ENCODE assay signal across 19 mouse cellular contexts in genomic region chr13:58633887-58634286, GRCm38 (mm10). TPM values are rescaled to one million over a fixed set of nuclear protein-coding genes. Genes with fewer than 3 reads are reported as not detected.
DNase-seq lines count a peak whose midpoint lies in the region; ATAC-seq lines count a peak whose summit lies in the region.
"Had no signal": no experiment of that assay in that cellular context is flagged by ENCODE, and none has a peak within 500 bp of the region (broad histone marks: within the 10 kb centered on the region; RNA-seq: fewer than 3 reads in every experiment).

No protein-coding gene starts in this region.

- no peak overlapping the region for H3K4me3 ChIP-seq in heart, embryonic 11.5 days (ENCODE audit: low read depth, low read length)
- H3K4me3 ChIP-seq in limb, embryonic 12.5 days (replicated peaks): no peak overlapping the region
- H3K4me3 ChIP-seq in limb, embryonic 10.5 days: no peak overlapping the region
- H3K4me3 ChIP-seq in forebrain, embryonic 13.5 days: no peak overlapping the region
- H3K4me3 ChIP-seq: hindbrain, embryonic 13.5 days; limb, embryonic 15.5 days had no signal

- 21% methylated on average over 4 of the region's 4 CpGs for WGBS in heart, embryonic 11.5 days (ENCODE audit: insufficient replicate concordance)
- WGBS in limb, embryonic 12.5 days: 36% methylated on average over 4 of the region's 4 CpGs
- WGBS in limb, embryonic 10.5 days: 22% methylated on average over 4 of the region's 4 CpGs
- 19% methylated on average over 4 of the region's 4 CpGs for WGBS in forebrain, embryonic 13.5 days

- H3K9me3 ChIP-seq in heart, embryonic 11.5 days (replicated peaks; ENCODE audit: control insufficient read depth, low read length): no peaks in the 10 kb centered on the region
- H3K9me3 ChIP-seq in limb, embryonic 12.5 days: no peaks in the 10 kb centered on the region
- H3K9me3 ChIP-seq in limb, embryonic 10.5 days (replicated peaks): no peaks in the 10 kb centered on the region
- H3K9me3 ChIP-seq in forebrain, embryonic 13.5 days (replicated peaks): no peaks in the 10 kb centered on the region
- H3K9me3 ChIP-seq: hindbrain, embryonic 13.5 days; limb, embryonic 15.5 days had no signal

- H3K36me3 ChIP-seq in heart, embryonic 11.5 days (ENCODE audit: control insufficient read depth, insufficient read depth, low read length): no peaks in the 10 kb centered on the region
- H3K36me3 ChIP-seq in limb, embryonic 12.5 days: no peaks in the 10 kb centered on the region
- H3K36me3 ChIP-seq in limb, embryonic 10.5 days: no peaks in the 10 kb centered on the region
- no peaks in the 10 kb centered on the region for H3K36me3 ChIP-seq in forebrain, embryonic 13.5 days (ENCODE audit: poor library complexity, severe bottlenecking)
- H3K36me3 ChIP-seq: hindbrain, embryonic 13.5 days; limb, embryonic 15.5 days had no signal

- peaks cover 6% of the 10 kb centered on the region; the same call in 1 of the 2 replicates for H3K4me1 ChIP-seq in heart, embryonic 11.5 days (ENCODE audit: control insufficient read depth, insufficient read depth, low read length)
- H3K4me1 ChIP-seq in limb, embryonic 12.5 days (replicated peaks): peaks cover 18% of the 10 kb centered on the region
- H3K4me1 ChIP-seq in limb, embryonic 10.5 days: peaks cover 29% of the 10 kb centered on the region
- no peaks in the 10 kb centered on the region for H3K4me1 ChIP-seq in forebrain, embryonic 13.5 days

- 0 out of 2 replicates have a peak, but pooled peaks cover 2% of the 10 kb centered on the region for H3K27me3 ChIP-seq in heart, embryonic 11.5 days (ENCODE audit: control insufficient read depth, insufficient read depth, low read length)
- peaks cover 21% of the 10 kb centered on the region for H3K27me3 ChIP-seq in limb, embryonic 12.5 days
- peaks cover 30% of the 10 kb centered on the region; the same call in 1 of the 2 replicates for H3K27me3 ChIP-seq in limb, embryonic 10.5 days (ENCODE audit: low read depth, poor library complexity, severe bottlenecking)
- peaks cover 11% of the 10 kb centered on the region for H3K27me3 ChIP-seq in forebrain, embryonic 13.5 days

- H3K4me2 ChIP-seq in heart, embryonic 11.5 days: peak overlapping the region; percentile 52
- peak overlapping the region; percentile 21; the same call in 1 of the 2 replicates for H3K4me2 ChIP-seq in limb, embryonic 12.5 days
- H3K4me2 ChIP-seq in forebrain, embryonic 13.5 days: no peak overlapping the region
- H3K4me2 ChIP-seq: hindbrain, embryonic 13.5 days; limb, embryonic 15.5 days had no signal

- ATAC-seq in heart, embryonic 11.5 days (replicated peaks; ENCODE audit: insufficient number of reproducible peaks, low FRiP score, low TSS enrichment): no peak
- ATAC-seq in limb, embryonic 12.5 days (ENCODE audit: insufficient number of reproducible peaks, insufficient read depth, low FRiP score, low TSS enrichment, low read depth): no peak
- ATAC-seq in forebrain, embryonic 13.5 days: no peak
- ATAC-seq: Patski had no signal

- no peak overlapping the region for H3K27ac ChIP-seq in heart, embryonic 11.5 days (ENCODE audit: low read depth, low read length)
- no peak overlapping the region for H3K27ac ChIP-seq in limb, embryonic 12.5 days
- H3K27ac ChIP-seq in limb, embryonic 10.5 days: no peak overlapping the region
- H3K27ac ChIP-seq in forebrain, embryonic 13.5 days: no peak overlapping the region
- H3K27ac ChIP-seq: hindbrain, embryonic 13.5 days; limb, embryonic 15.5 days had no signal

- no peak overlapping the region for H3K9ac ChIP-seq in heart, embryonic 11.5 days (ENCODE audit: low read depth, low read length)
- no peak overlapping the region for H3K9ac ChIP-seq in limb, embryonic 12.5 days (replicated peaks)
- H3K9ac ChIP-seq in forebrain, embryonic 13.5 days: no peak overlapping the region
- H3K9ac ChIP-seq: hindbrain, embryonic 13.5 days; limb, embryonic 15.5 days had no signal

- DNase-seq in heart, adult 8-10 months (ENCODE audit: low spot score): no peak
- DNase-seq in limb, embryonic 10.5 days (ENCODE audit: low spot score): no peak
- DNase-seq in thymus, postnatal 4 days: peak; percentile 31
- no peak for DNase-seq in thymus, postnatal 0 days (ENCODE audit: low spot score)
- DNase-seq: cerebellum, adult 9-11 months; gastrocnemius, postnatal 14 days; kidney, postnatal 10 days; lung, adult 18-20 months; midbrain, embryonic 14.5 days; right cerebral cortex, adult 18-20 months; thymus, adult 18-20 months had no signal

RNA-seq across cellular contexts. Expression of gene Slc28a3, which starts 23.2 kb away (rescaled TPM):
- not detected in 2 replicates for polyA plus RNA-seq in heart, embryonic 11.5 days (2014; fragmentation: Nextera tagmentation; extraction: Ambion mirVana)
- not detected for total RNA-seq in heart, adult 8-10 months (2022)
- polyA plus RNA-seq in limb, embryonic 12.5 days (2016; fragmentation: Nextera tagmentation; extraction: Ambion mirVana): 0.10 TPM in 1 of 2 replicates, not detected in the other
- polyA plus RNA-seq in limb, embryonic 10.5 days (2016; fragmentation: Nextera tagmentation; extraction: Ambion mirVana): 0.15 TPM in 1 of 2 replicates, not detected in the other
- polyA plus RNA-seq in thymus, postnatal 0 days (2015; fragmentation: Nextera tagmentation; extraction: Ambion mirVana): 0.03 and 0.05 TPM in 2 replicates
- polyA plus RNA-seq in forebrain, embryonic 13.5 days (2015; fragmentation: Nextera tagmentation; extraction: Ambion mirVana): 0.08 TPM in 1 of 2 replicates, not detected in the other
- total RNA-seq: gastrocnemius, postnatal 14 days had no signal
- polyA plus RNA-seq: forebrain, embryonic 11.5 days; frontal cortex, adult 2 months; midbrain, embryonic 14.5 days had no signal
